21 mouse cellular contexts compared by ENCODE assay signal in genomic region chr15:83631071-83631470, GRCm38 (mm10).
"Had no signal": no experiment of that assay in that cellular context is flagged by ENCODE, and none has a peak within 500 bp of the region (broad histone marks: within the 10 kb centered on the region; RNA-seq: fewer than 3 reads in every experiment).

No protein-coding gene starts in this region.

- H3K9ac ChIP-seq: limb, embryonic 12.5 days; limb, embryonic 15.5 days; liver, embryonic 14.5 days; liver, postnatal 0 days; lung, embryonic 14.5 days; midbrain, embryonic 12.5 days; midbrain, embryonic 15.5 days; neural tube, embryonic 12.5 days; neural tube, embryonic 15.5 days had no signal

- H3K9me3 ChIP-seq: limb, embryonic 15.5 days; midbrain, embryonic 15.5 days; neural tube, embryonic 15.5 days had no signal

- H3K4me1 ChIP-seq: limb, embryonic 12.5 days; limb, embryonic 15.5 days; midbrain, embryonic 12.5 days; midbrain, embryonic 15.5 days; neural tube, embryonic 12.5 days; neural tube, embryonic 15.5 days had no signal

- H3K27ac ChIP-seq: limb, embryonic 12.5 days; limb, embryonic 15.5 days; liver, embryonic 14.5 days; macrophage; midbrain, embryonic 12.5 days; midbrain, embryonic 15.5 days; neural tube, embryonic 12.5 days; neural tube, embryonic 15.5 days; stomach, postnatal 0 days had no signal

- ATAC-seq: liver, postnatal 0 days; lung, postnatal 0 days; midbrain, embryonic 15.5 days had no signal

- H3K4me2 ChIP-seq: limb, embryonic 12.5 days; limb, embryonic 15.5 days; liver, embryonic 11.5 days; lung, embryonic 14.5 days; midbrain, embryonic 12.5 days; midbrain, embryonic 15.5 days; neural tube, embryonic 12.5 days; neural tube, embryonic 15.5 days had no signal

- H3K4me3 ChIP-seq: limb, embryonic 12.5 days; limb, embryonic 15.5 days; midbrain, embryonic 12.5 days; midbrain, embryonic 15.5 days; neural tube, embryonic 12.5 days; neural tube, embryonic 15.5 days had no signal

- H3K36me3 ChIP-seq: neural tube, embryonic 15.5 days had no signal

- H3K27me3 ChIP-seq: limb, embryonic 12.5 days; limb, embryonic 15.5 days; midbrain, embryonic 12.5 days; midbrain, embryonic 15.5 days; neural tube, embryonic 12.5 days; neural tube, embryonic 15.5 days had no signal

- DNase-seq: kidney, postnatal 14 days; kidney, postnatal 4 days; left cerebral cortex, postnatal 4 days; liver, postnatal 0 days; lung, embryonic 14.5 days; right cerebral cortex, adult 18-20 months; right cerebral cortex, postnatal 14 days; right cerebral cortex, postnatal 4 days; thymus, adult 2 months; thymus, postnatal 25 days had no signal
